Mouse (Mus musculus) megakaryocyte progenitor cell, adult 5-6 weeks (primary cell): ENCODE data around the gene Tstd2. TPM values are rescaled to one million over a fixed set of nuclear protein-coding genes. Genes with fewer than 3 reads are reported as not detected.

Experiments used
- ATAC-seq: replicated peaks from 2 replicates; pipeline ENCODE4 v1.8.0; 2016; ENCODE audit warnings: mild to moderate bottlenecking, moderate TSS enrichment, inconsistent platforms; ENCODE audit not compliant: poor library complexity
- total RNA-seq, 2 experiments: library from RNA; stranded (forward) in 1 of 2; stranded (reverse) in 1 of 2; fragments of 157-497, 149-512 nt in 1 of 2; fragments of 200-1000 nt in 1 of 2; gene quantifications; 2 replicates each; pipeline versions ENCODE4 v1.2.3 to v1.2.4; 2015 to 2017

The Tstd2 gene
- total RNA-seq, 2 experiments from 2014 or later = 22.1 to 30.9 TPM

GRCm38 (mm10) chr4:46120767-46121166 lies 17.7 kb downstream of the Tstd2 start:
- ATAC-seq = no peak

- ATAC-seq = no peak
Observed at GRCm38 (mm10) chr4:46119514-46120094, 18.9 kb downstream of the Tstd2 start.

GRCm38 (mm10) chr4:46117536-46117935 lies 21.0 kb downstream of the Tstd2 start:
- no peak for ATAC-seq

GRCm38 (mm10) chr4:46116544-46117175 lies 21.8 kb downstream of the Tstd2 start:
- no peak for ATAC-seq

- no peak for ATAC-seq
Observed at GRCm38 (mm10) chr4:46115308-46115707, 23.2 kb downstream of the Tstd2 start.

GRCm38 (mm10) chr4:46111361-46111760 lies 27.1 kb downstream of the Tstd2 start:
- no peak for ATAC-seq

- no peak for ATAC-seq
Observed at GRCm38 (mm10) chr4:46110084-46110483, 28.4 kb downstream of the Tstd2 start.

GRCm38 (mm10) chr4:46102078-46102769 lies 36.3 kb downstream of the Tstd2 start:
- ATAC-seq = no peak

GRCm38 (mm10) chr4:46101211-46101711 lies 37.2 kb downstream of the Tstd2 start:
- no peak for ATAC-seq

GRCm38 (mm10) chr4:46100539-46100938 lies 38.0 kb downstream of the Tstd2 start:
- no peak for ATAC-seq

GRCm38 (mm10) chr4:46099132-46099531 lies 39.4 kb downstream of the Tstd2 start:
- no peak for ATAC-seq

GRCm38 (mm10) chr4:46097591-46097990 lies 40.9 kb downstream of the Tstd2 start:
- ATAC-seq = no peak

GRCm38 (mm10) chr4:46096546-46096945 lies 41.9 kb downstream of the Tstd2 start:
- no peak for ATAC-seq

- ATAC-seq = no peak
Observed at GRCm38 (mm10) chr4:46095826-46096159, 42.7 kb downstream of the Tstd2 start.

- no peak for ATAC-seq
Observed at GRCm38 (mm10) chr4:46094916-46095825, 43.3 kb downstream of the Tstd2 start.

- no peak for ATAC-seq
Observed at GRCm38 (mm10) chr4:46092429-46093076, 45.9 kb downstream of the Tstd2 start.

- ATAC-seq = no peak
Observed at GRCm38 (mm10) chr4:46089524-46090125, 48.9 kb downstream of the Tstd2 start.

GRCm38 (mm10) chr4:46087852-46088251 lies 50.6 kb downstream of the Tstd2 start:
- no peak for ATAC-seq

- no peak for ATAC-seq
Observed at GRCm38 (mm10) chr4:46087427-46087771, 51.1 kb downstream of the Tstd2 start.

GRCm38 (mm10) chr4:46086718-46087426 lies 51.6 kb downstream of the Tstd2 start:
- no peak for ATAC-seq
